Mouse (Mus musculus): ENCODE measurements at regions not wholly inside any gene's neighbourhood (a gene's known extent, or its start where the extent isn't known, plus 50 kb on each side); places are given as distances from the start of the nearest gene placed in this dataset.

- TF ChIP-seq CHD2 (IDR thresholded peaks at IDR 0.05; ENCODE audit: low read depth, low read length) (no peak), ZNF384 (IDR thresholded peaks at IDR 0.05; ENCODE audit: low read depth, low read length) (no peak), MAFK (IDR thresholded peaks at IDR 0.05; ENCODE audit: insufficient read depth, low read depth, low read length) (no peak), HCFC1 (IDR thresholded peaks at IDR 0.05; ENCODE audit: borderline replicate concordance, insufficient read depth, low read length) (no peak)
Measured at GRCm38 (mm10) chr12:106453491-106453890, 443.5 kb downstream of the Vrk1 start.

Measured in ES-E14 (cell line).